Mouse (Mus musculus) MEL (cell line): Measurements from ENCODE around the gene Gm10318. TPM values are rescaled to one million over a fixed set of nuclear protein-coding genes. Genes with fewer than 3 reads are reported as not detected.

Experiments
- DNase-seq: peaks from one replicate; pipeline ENCODE4 v3.0.0; 2011; ENCODE audit warnings: low read depth, low spot score
- H3K27ac ChIP-seq: 2 replicates; pipeline ENCODE4 v1.5.1; 2012; ENCODE audit warnings: low read depth, mild to moderate bottlenecking, control low read depth, low read length, moderate library complexity; ENCODE audit not compliant: control insufficient read depth
- H3K27me3 ChIP-seq, 2 experiments: fragments of 150-350 bp in 1 of 2; sonication (generic) in 1 of 2; 2 replicates each; pipeline ENCODE4 v1.6.1; 2012; ENCODE audit warnings: low read length in 2 of 2, mild to moderate bottlenecking in 2 of 2, improper control_type of control experiment in 1 of 2, moderate library complexity in 1 of 2; ENCODE audit not compliant: insufficient read depth in 2 of 2, control insufficient read depth in 1 of 2
- H3K36me3 ChIP-seq, 2 experiments: 2 replicates each; pipeline ENCODE4 v1.6.1; 2012 to 2014; ENCODE audit warnings: low read length in 2 of 2, improper control_type of control experiment in 1 of 2, inconsistent platforms in 1 of 2, mild to moderate bottlenecking in 1 of 2; ENCODE audit not compliant: insufficient read depth in 2 of 2, control insufficient read depth in 1 of 2
- H3K4me1 ChIP-seq, 2 experiments: fragments of 150-350 bp in 1 of 2; sonication (generic) in 1 of 2; 2 replicates each; pipeline ENCODE4 v1.6.1; 2012; ENCODE audit warnings: low read length in 2 of 2, improper control_type of control experiment in 1 of 2, mild to moderate bottlenecking in 1 of 2; ENCODE audit not compliant: insufficient read depth in 2 of 2, control insufficient read depth in 1 of 2
- H3K4me3 ChIP-seq, 2 experiments: fragments of 150-350 bp in 1 of 2; sonication (generic) in 1 of 2; 2 replicates each; pipeline ENCODE4 v1.5.1; 2012; ENCODE audit warnings: low read depth in 2 of 2, low read length in 2 of 2, mild to moderate bottlenecking in 2 of 2, moderate library complexity in 2 of 2, control low read depth in 1 of 2, improper control_type of control experiment in 1 of 2; ENCODE audit not compliant: control insufficient read depth in 1 of 2, insufficient read depth in 1 of 2
- H3K79me2 ChIP-seq: 2 replicates; pipeline ENCODE4 v1.6.1; 2012; ENCODE audit warnings: mild to moderate bottlenecking, low read length, moderate library complexity; ENCODE audit not compliant: control insufficient read depth, poor library complexity, insufficient read depth
- H3K9ac ChIP-seq: 2 replicates; pipeline ENCODE4 v1.6.1; 2012; ENCODE audit warnings: low read depth, mild to moderate bottlenecking, control low read depth, low read length, moderate library complexity; ENCODE audit not compliant: control insufficient read depth, poor library complexity, severe bottlenecking
- H3K9me3 ChIP-seq: fragments of 150-350 bp; sonication (generic); replicated peaks from 2 replicates; pipeline ENCODE4 v1.6.1; 2012; ENCODE audit warnings: mild to moderate bottlenecking, low read length, improper control_type of control experiment, moderate library complexity; ENCODE audit not compliant: insufficient read depth
- CHD1 ChIP-seq: IDR thresholded peaks from 2 replicates; pipeline ENCODE4 v1.6.1; 2012; ENCODE audit warnings: low read depth, mild to moderate bottlenecking, inconsistent platforms, low read length, improper control_type of control experiment
- E2F4 ChIP-seq: IDR thresholded peaks from 2 replicates; pipeline ENCODE4 v1.6.1; 2011; ENCODE audit warnings: low read depth, low read length, improper control_type of control experiment, borderline replicate concordance
- KAT2A ChIP-seq: conservative IDR thresholded peaks from 2 replicates; pipeline ENCODE4 v1.6.1; 2012; ENCODE audit warnings: low read depth, low read length, improper control_type of control experiment, inconsistent platforms
- MAX ChIP-seq: IDR thresholded peaks from 2 replicates; pipeline ENCODE4 v1.6.1; 2011; ENCODE audit warnings: low read length, improper control_type of control experiment
- MYC ChIP-seq: IDR thresholded peaks from 2 replicates; pipeline ENCODE4 v1.6.1; 2011; ENCODE audit warnings: low read depth, mild to moderate bottlenecking, low read length, improper control_type of control experiment, moderate library complexity
- NRF1 ChIP-seq: IDR thresholded peaks from 2 replicates; pipeline ENCODE4 v1.6.1; 2014; ENCODE audit warnings: low read depth, mild to moderate bottlenecking, inconsistent platforms, low read length, improper control_type of control experiment, moderate library complexity; ENCODE audit not compliant: poor library complexity, insufficient read depth, severe bottlenecking
- POLR2AphosphoS5 ChIP-seq: IDR thresholded peaks from 2 replicates; pipeline ENCODE4 v1.6.1; 2012; ENCODE audit warnings: low read depth, borderline replicate concordance, mild to moderate bottlenecking, inconsistent platforms, low read length, moderate library complexity, mixed read lengths
- TAL1 ChIP-seq: IDR thresholded peaks from 2 replicates; pipeline ENCODE4 v1.6.1; 2012; ENCODE audit warnings: mild to moderate bottlenecking, inconsistent platforms, low read length, moderate library complexity, mixed read lengths
- TCF12 ChIP-seq: IDR thresholded peaks from 2 replicates; pipeline ENCODE4 v1.6.1; 2014; ENCODE audit warnings: low read depth, mild to moderate bottlenecking, inconsistent platforms, low read length, improper control_type of control experiment, moderate library complexity
- USF1 ChIP-seq: IDR thresholded peaks from 2 replicates; pipeline ENCODE4 v1.6.1; 2014; ENCODE audit warnings: low read depth, mild to moderate bottlenecking, inconsistent platforms, low read length, improper control_type of control experiment, moderate library complexity
- USF2 ChIP-seq, 2 experiments: IDR thresholded peaks; 2 replicates each; pipeline ENCODE4 v1.6.1; 2011 to 2012; ENCODE audit warnings: improper control_type of control experiment in 2 of 2, low read length in 2 of 2, borderline replicate concordance in 1 of 2, inconsistent platforms in 1 of 2, low read depth in 1 of 2, mild to moderate bottlenecking in 1 of 2; ENCODE audit not compliant: insufficient read depth in 1 of 2
- ZMIZ1 ChIP-seq: IDR thresholded peaks from 2 replicates; pipeline ENCODE4 v1.6.1; 2012; ENCODE audit warnings: low read depth, mild to moderate bottlenecking, inconsistent platforms, low read length, improper control_type of control experiment, moderate library complexity
- polyA plus RNA-seq, 2 experiments: library from polyadenylated mRNA; stranded (reverse) in 1 of 2; unstranded in 1 of 2; fragments of >175 nt in 1 of 2; fragments of >200 nt in 1 of 2; gene quantifications; 2 replicates each; pipeline versions ENCODE4 v1.2.1 to v1.2.4; 2012; ENCODE audit warnings: low replicate concordance in 2 of 2, low read depth in 1 of 2; ENCODE audit not compliant: insufficient read length in 2 of 2, insufficient read depth in 1 of 2, missing spikeins in 1 of 2
- total RNA-seq: library from RNA; depleted of rRNA; stranded (reverse); fragments of 300-350 nt; gene quantifications from 2 replicates; pipeline ENCODE4 v1.2.3, GENCODE M21; 2012; rRNA removed

Gm10318 gene
- total and polyA plus RNA-seq, 3 experiments = not detected

- peak; percentile 77; the same call in 1 of the 2 replicates for TF ChIP-seq ZMIZ1
- no peak for TF ChIP-seq E2F4
- TF ChIP-seq POLR2AphosphoS5 = no peak
Measured at GRCm38 (mm10) chr10:77902211-77902893, 49.7 kb downstream of the Gm10318 start, which contains the start of gene Lrrc3 (continued).

GRCm38 (mm10) chr10:77902894-77903715 lies 50.4 kb downstream of the Gm10318 start:
- H3K27ac ChIP-seq = peak overlapping the region; percentile 16; the same call in 1 of the 2 replicates
- H3K27me3 ChIP-seq = no peaks in the 10 kb centered on the region; a peak in 1 of 4 replicates
- H3K9me3 ChIP-seq = no peaks in the 10 kb centered on the region
- TF ChIP-seq CHD1 (no peak), TCF12 (0 out of 2 replicates have a peak, but pooled peaks have one; percentile 5), MYC (peak; percentile 43; the same call in 1 of the 2 replicates), NRF1 (no peak), USF1 (peak; percentile 89), USF2 (IDR thresholded peaks at IDR 0.05; ENCODE audit: borderline replicate concordance in 1 of 2, insufficient read depth in 1 of 2, low read depth in 1 of 2, low read length in 2 of 2) (0 out of 4 replicates have a peak, but pooled peaks of 1 of the 2 experiments have one; percentile 29), KAT2A (no peak), TAL1 (no peak), MAX (peak; percentile 84)
- no peaks in the 10 kb centered on the region; a peak in 1 of 4 replicates for H3K4me1 ChIP-seq
- DNase-seq = peak; percentile 95
- peak overlapping the region; percentile 65 for H3K9ac ChIP-seq
- H3K79me2 ChIP-seq = no peaks in the 10 kb centered on the region
- H3K4me3 ChIP-seq = peak overlapping the region; percentile 47 to 81
- peaks cover 0 to 7% of the 10 kb centered on the region in 2 experiments; a peak in 1 of 4 replicates for H3K36me3 ChIP-seq

Other genes with a start within 250 kb of the Gm10318 start
Only the 30 nearest of the 33 such genes appear.
- 1.2 and 1.8 TPM in 2 replicates for gene Tspear, start 166.3 kb upstream of the Gm10318 start, total RNA-seq
- 1 to 10 TPM in 1 of 2 experiments, not detected in 1; 3.8 TPM for gene Tspear, start 166.3 kb upstream of the Gm10318 start, polyA plus RNA-seq
- not detected in 2 replicates for gene Gm19402, start 162.1 kb upstream of the Gm10318 start, total RNA-seq
- not detected for gene Gm19402, start 162.1 kb upstream of the Gm10318 start, polyA plus RNA-seq
- gene Gm9508, start 155.6 kb upstream of the Gm10318 start, total RNA-seq = not detected in 2 replicates
- gene Gm9508, start 155.6 kb upstream of the Gm10318 start, polyA plus RNA-seq = not detected
- not detected in 2 replicates for gene Gm10272, start 146.2 kb upstream of the Gm10318 start, total RNA-seq
- gene Gm10272, start 146.2 kb upstream of the Gm10318 start, polyA plus RNA-seq = not detected
- gene Gm10024, start 141.4 kb upstream of the Gm10318 start, total RNA-seq = not detected in 2 replicates
- not detected for gene Gm10024, start 141.4 kb upstream of the Gm10318 start, polyA plus RNA-seq
- gene Gm10142, start 137.1 kb upstream of the Gm10318 start, total RNA-seq = not detected in 2 replicates
- gene Gm10142, start 137.1 kb upstream of the Gm10318 start, polyA plus RNA-seq = not detected
- gene Krtap12-1, start 132.3 kb upstream of the Gm10318 start, total RNA-seq = not detected in 2 replicates
- not detected for gene Krtap12-1, start 132.3 kb upstream of the Gm10318 start, polyA plus RNA-seq
- not detected in 2 replicates for gene Gm10100, start 126.4 kb upstream of the Gm10318 start, total RNA-seq
- not detected for gene Gm10100, start 126.4 kb upstream of the Gm10318 start, polyA plus RNA-seq
- not detected in 2 replicates for gene Gm18596, start 110.2 kb upstream of the Gm10318 start, total RNA-seq
- not detected for gene Gm18596, start 110.2 kb upstream of the Gm10318 start, polyA plus RNA-seq
- not detected in 2 replicates for gene Gm9736, start 101.5 kb upstream of the Gm10318 start, total RNA-seq
- not detected for gene Gm9736, start 101.5 kb upstream of the Gm10318 start, polyA plus RNA-seq
- not detected in 2 replicates for gene Gm3233, start 93.2 kb upstream of the Gm10318 start, total RNA-seq
- not detected for gene Gm3233, start 93.2 kb upstream of the Gm10318 start, polyA plus RNA-seq
- gene Gm3238, start 81.5 kb upstream of the Gm10318 start, total RNA-seq = not detected in 2 replicates
- not detected for gene Gm3238, start 81.5 kb upstream of the Gm10318 start, polyA plus RNA-seq
- not detected in 2 replicates for gene Gm7138, start 75.9 kb upstream of the Gm10318 start, total RNA-seq
- gene Gm7138, start 75.9 kb upstream of the Gm10318 start, polyA plus RNA-seq = not detected
- gene Gm3250, start 70.3 kb upstream of the Gm10318 start, total RNA-seq = not detected in 2 replicates
- gene Gm3250, start 70.3 kb upstream of the Gm10318 start, polyA plus RNA-seq = not detected
- gene Gm7137, start 64.7 kb upstream of the Gm10318 start, total RNA-seq = not detected in 2 replicates
- not detected for gene Gm7137, start 64.7 kb upstream of the Gm10318 start, polyA plus RNA-seq
- not detected in 2 replicates for gene Gm9639, start 57.8 kb upstream of the Gm10318 start, total RNA-seq
- not detected for gene Gm9639, start 57.8 kb upstream of the Gm10318 start, polyA plus RNA-seq
- not detected in 2 replicates for gene Gm19668, start 53.7 kb upstream of the Gm10318 start, total RNA-seq
- not detected for gene Gm19668, start 53.7 kb upstream of the Gm10318 start, polyA plus RNA-seq
- gene Gm9507, start 41.0 kb upstream of the Gm10318 start, total RNA-seq = not detected in 2 replicates
- gene Gm9507, start 41.0 kb upstream of the Gm10318 start, polyA plus RNA-seq = not detected
- not detected in 2 replicates for gene Gm2696, start 38.2 kb upstream of the Gm10318 start, total RNA-seq
- not detected for gene Gm2696, start 38.2 kb upstream of the Gm10318 start, polyA plus RNA-seq
- not detected in 2 replicates for gene Krtap10-4, start 25.8 kb upstream of the Gm10318 start, total RNA-seq
- gene Krtap10-4, start 25.8 kb upstream of the Gm10318 start, polyA plus RNA-seq = not detected
- not detected in 2 replicates for gene Krtap10-10, start 16.9 kb upstream of the Gm10318 start, total RNA-seq
- not detected for gene Krtap10-10, start 16.9 kb upstream of the Gm10318 start, polyA plus RNA-seq
- not detected in 2 replicates for gene Gm36176, start 6.1 kb upstream of the Gm10318 start, total RNA-seq
- gene Gm36176, start 6.1 kb upstream of the Gm10318 start, polyA plus RNA-seq = not detected
- not detected in 2 replicates for gene Gm3285, start 9.1 kb downstream of the Gm10318 start, total RNA-seq
- gene Gm3285, start 9.1 kb downstream of the Gm10318 start, polyA plus RNA-seq = not detected
- 0.10 and 0.15 TPM in 2 replicates for gene Lrrc3, start 49.7 kb downstream of the Gm10318 start, total RNA-seq
- gene Lrrc3, start 49.7 kb downstream of the Gm10318 start, polyA plus RNA-seq = under 1 TPM in 1 of 2 experiments, not detected in 1; 0.74 TPM
- gene Trpm2, start 117.7 kb downstream of the Gm10318 start, total RNA-seq = 5.7 and 7.8 TPM in 2 replicates
- gene Trpm2, start 117.7 kb downstream of the Gm10318 start, polyA plus RNA-seq = 10 to 100 TPM in 1 of 2 experiments, not detected in 1; 18.5 TPM
- gene 1810043G02Rik, start 125.7 kb downstream of the Gm10318 start, total RNA-seq = 9.3 and 10.7 TPM in 2 replicates
- 10 to 100 TPM in 1 of 2 experiments, not detected in 1; 15.6 TPM for gene 1810043G02Rik, start 125.7 kb downstream of the Gm10318 start, polyA plus RNA-seq
- gene Pfkl, start 157.2 kb downstream of the Gm10318 start, total RNA-seq = 84.8 and 165 TPM in 2 replicates
- gene Pfkl, start 157.2 kb downstream of the Gm10318 start, polyA plus RNA-seq = 100 to 1,000 TPM in 1 of 2 experiments, not detected in 1; 267 TPM
- gene Dnmt3l, start 189.1 kb downstream of the Gm10318 start, total RNA-seq = not detected in 2 replicates
- gene Dnmt3l, start 189.1 kb downstream of the Gm10318 start, polyA plus RNA-seq = not detected
- gene Aire, start 190.8 kb downstream of the Gm10318 start, total RNA-seq = not detected in 2 replicates
- gene Aire, start 190.8 kb downstream of the Gm10318 start, polyA plus RNA-seq = under 1 TPM in 1 of 2 experiments, not detected in 1; 0.17 TPM
- gene Icosl, start 216.4 kb downstream of the Gm10318 start, total RNA-seq = not detected in 2 replicates
- not detected for gene Icosl, start 216.4 kb downstream of the Gm10318 start, polyA plus RNA-seq